Mouse (Mus musculus): ENCODE measurements at regions not wholly inside any gene's neighbourhood (a gene's known extent, or its start where the extent isn't known, plus 50 kb on each side); places are given as distances from the start of the nearest gene placed in this dataset.
A peak's percentile ranks its signal among the peaks of the same experiment; 100 is the strongest.

DNA sequence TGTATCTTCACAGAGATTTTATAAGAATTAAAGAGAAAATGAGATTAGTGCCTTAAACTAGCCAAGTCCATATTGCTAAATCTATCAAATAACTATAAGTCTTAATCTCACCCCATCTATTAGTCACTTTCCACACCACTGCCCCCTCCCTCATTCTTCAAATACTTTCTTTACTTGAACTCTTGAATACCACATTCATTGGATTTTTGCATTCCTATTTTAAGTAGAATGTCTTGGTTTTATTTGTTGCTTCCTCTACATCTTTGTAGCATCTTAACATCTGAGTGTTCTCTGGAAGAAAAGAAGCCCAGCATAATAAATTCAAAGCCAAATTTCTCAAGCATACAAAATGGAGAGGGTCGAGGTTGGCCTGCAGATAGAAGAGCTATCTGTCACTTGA, 200.9 kb upstream of the Thbs1 start:
- H3K9ac ChIP-seq (ENCODE audit: low read depth, low read length), result no peak overlapping the region
- no peaks in the 10 kb centered on the region for H3K4me1 ChIP-seq (ENCODE audit: control insufficient read depth, insufficient read depth, low read length)
- H3K27me3 ChIP-seq (ENCODE audit: control insufficient read depth, insufficient read depth, low read length), result no peaks in the 10 kb centered on the region
- no peaks in the 10 kb centered on the region for H3K36me3 ChIP-seq (ENCODE audit: control insufficient read depth, insufficient read depth, low read length)
- 63% methylated on average over 1 of the region's 1 CpGs for WGBS
- DNase-seq (ENCODE audit: extremely low read depth, low read depth, low spot score), result no peak
- H3K4me3 ChIP-seq (ENCODE audit: insufficient read depth, low read depth, low read length), result no peak overlapping the region
- H3K79me2 ChIP-seq (ENCODE audit: control insufficient read depth, insufficient read depth, low read length), result no peaks in the 10 kb centered on the region
- no peak overlapping the region for H3K27ac ChIP-seq (replicated peaks; ENCODE audit: insufficient read depth, low read depth, low read length)
- no peak for TF ChIP-seq POLR2A (IDR thresholded peaks at IDR 0.05; ENCODE audit: extremely low read depth, insufficient read depth, low read length)
- no peak for TF ChIP-seq CTCF (IDR thresholded peaks at IDR 0.05; ENCODE audit: low read depth, low read length)

DNA sequence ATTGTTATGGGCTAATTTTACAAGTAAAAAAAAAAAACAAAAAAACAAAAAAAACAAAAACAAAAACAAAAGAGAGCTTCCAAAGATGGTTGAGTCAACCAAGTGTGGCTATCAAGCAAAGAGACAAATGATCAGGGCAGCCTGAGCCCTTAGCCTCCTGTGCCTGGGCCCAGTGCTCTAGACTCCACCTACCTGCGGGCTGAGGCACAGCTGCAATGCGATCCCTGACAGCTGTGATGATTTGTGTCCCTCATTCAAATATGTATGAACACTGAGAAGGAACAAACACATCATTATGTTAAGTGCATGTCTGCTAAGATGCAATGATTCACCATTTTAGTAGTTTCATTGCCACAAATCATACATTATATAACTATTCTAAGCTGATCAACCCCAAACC, 199.0 kb upstream of the Thbs1 start:
- WGBS, result 80% methylated on average over 2 of the region's 2 CpGs

GRCm38 (mm10) chr2:117913846-117914245, 197.8 kb upstream of the Thbs1 start:
- WGBS, result 92% methylated on average over 4 of the region's 4 CpGs
- Histone ChIP-seq H3K4me3 (ENCODE audit: insufficient read depth, low read depth, low read length) (no peak overlapping the region), H3K36me3 (ENCODE audit: control insufficient read depth, insufficient read depth, low read length) (no peaks in the 10 kb centered on the region), H3K79me2 (ENCODE audit: control insufficient read depth, insufficient read depth, low read length) (no peaks in the 10 kb centered on the region), H3K4me1 (ENCODE audit: control insufficient read depth, insufficient read depth, low read length) (no peaks in the 10 kb centered on the region), H3K27me3 (ENCODE audit: control insufficient read depth, insufficient read depth, low read length) (no peaks in the 10 kb centered on the region), H3K27ac (replicated peaks; ENCODE audit: insufficient read depth, low read depth, low read length) (no peak overlapping the region), H3K9ac (ENCODE audit: low read depth, low read length) (no peak overlapping the region)
- TF ChIP-seq CTCF (IDR thresholded peaks at IDR 0.05; ENCODE audit: low read depth, low read length), result 0 out of 2 replicates have a peak, but pooled peaks have one; percentile 6
- TF ChIP-seq POLR2A (IDR thresholded peaks at IDR 0.05; ENCODE audit: extremely low read depth, insufficient read depth, low read length), result no peak
- DNase-seq (ENCODE audit: extremely low read depth, low read depth, low spot score), result peak; percentile 9

More for the DNA sequence above, 199.0 kb upstream of the Thbs1 start:
- no peaks in the 10 kb centered on the region for H3K4me1 ChIP-seq (ENCODE audit: control insufficient read depth, insufficient read depth, low read length)
- H3K27me3 ChIP-seq (ENCODE audit: control insufficient read depth, insufficient read depth, low read length), result no peaks in the 10 kb centered on the region
- H3K4me3 ChIP-seq (ENCODE audit: insufficient read depth, low read depth, low read length), result no peak overlapping the region
- H3K36me3 ChIP-seq (ENCODE audit: control insufficient read depth, insufficient read depth, low read length), result no peaks in the 10 kb centered on the region
- H3K27ac ChIP-seq (replicated peaks; ENCODE audit: insufficient read depth, low read depth, low read length), result no peak overlapping the region
- no peaks in the 10 kb centered on the region for H3K79me2 ChIP-seq (ENCODE audit: control insufficient read depth, insufficient read depth, low read length)
- DNase-seq (ENCODE audit: extremely low read depth, low read depth, low spot score), result no peak
- TF ChIP-seq POLR2A (IDR thresholded peaks at IDR 0.05; ENCODE audit: extremely low read depth, insufficient read depth, low read length) (no peak), CTCF (IDR thresholded peaks at IDR 0.05; ENCODE audit: low read depth, low read length) (peak; percentile 29)
- no peak overlapping the region for H3K9ac ChIP-seq (ENCODE audit: low read depth, low read length)

GRCm38 (mm10) chr2:117915821-117916220, 195.9 kb upstream of the Thbs1 start:
- H3K27me3 ChIP-seq (ENCODE audit: control insufficient read depth, insufficient read depth, low read length), result no peaks in the 10 kb centered on the region
- H3K36me3 ChIP-seq (ENCODE audit: control insufficient read depth, insufficient read depth, low read length), result no peaks in the 10 kb centered on the region
- no peak overlapping the region for H3K9ac ChIP-seq (ENCODE audit: low read depth, low read length)
- DNase-seq (ENCODE audit: extremely low read depth, low read depth, low spot score), result no peak
- H3K4me1 ChIP-seq (ENCODE audit: control insufficient read depth, insufficient read depth, low read length), result no peaks in the 10 kb centered on the region
- H3K79me2 ChIP-seq (ENCODE audit: control insufficient read depth, insufficient read depth, low read length), result no peaks in the 10 kb centered on the region
- TF ChIP-seq POLR2A (IDR thresholded peaks at IDR 0.05; ENCODE audit: extremely low read depth, insufficient read depth, low read length) (no peak), CTCF (IDR thresholded peaks at IDR 0.05; ENCODE audit: low read depth, low read length) (no peak)
- 76% methylated on average over 2 of the region's 2 CpGs for WGBS
- H3K27ac ChIP-seq (replicated peaks; ENCODE audit: insufficient read depth, low read depth, low read length), result no peak overlapping the region
- no peak overlapping the region for H3K4me3 ChIP-seq (ENCODE audit: insufficient read depth, low read depth, low read length)

GRCm38 (mm10) chr2:117917181-117917580, 194.5 kb upstream of the Thbs1 start:
- no peak for TF ChIP-seq POLR2A (IDR thresholded peaks at IDR 0.05; ENCODE audit: extremely low read depth, insufficient read depth, low read length)
- TF ChIP-seq CTCF (IDR thresholded peaks at IDR 0.05; ENCODE audit: low read depth, low read length), result no peak
- Histone ChIP-seq H3K4me3 (ENCODE audit: insufficient read depth, low read depth, low read length) (no peak overlapping the region), H3K36me3 (ENCODE audit: control insufficient read depth, insufficient read depth, low read length) (no peaks in the 10 kb centered on the region), H3K27ac (replicated peaks; ENCODE audit: insufficient read depth, low read depth, low read length) (no peak overlapping the region), H3K9ac (ENCODE audit: low read depth, low read length) (no peak overlapping the region), H3K79me2 (ENCODE audit: control insufficient read depth, insufficient read depth, low read length) (no peaks in the 10 kb centered on the region), H3K4me1 (ENCODE audit: control insufficient read depth, insufficient read depth, low read length) (no peaks in the 10 kb centered on the region), H3K27me3 (ENCODE audit: control insufficient read depth, insufficient read depth, low read length) (no peaks in the 10 kb centered on the region)
- 77% methylated on average over 3 of the region's 3 CpGs for WGBS
- DNase-seq (ENCODE audit: extremely low read depth, low read depth, low spot score), result no peak

- no peaks in the 10 kb centered on the region for H3K4me1 ChIP-seq (ENCODE audit: control insufficient read depth, insufficient read depth, low read length)
- no peaks in the 10 kb centered on the region for H3K27me3 ChIP-seq (ENCODE audit: control insufficient read depth, insufficient read depth, low read length)
- no peak overlapping the region for H3K27ac ChIP-seq (replicated peaks; ENCODE audit: insufficient read depth, low read depth, low read length)
- H3K79me2 ChIP-seq (ENCODE audit: control insufficient read depth, insufficient read depth, low read length), result no peaks in the 10 kb centered on the region
- no peak overlapping the region for H3K9ac ChIP-seq (ENCODE audit: low read depth, low read length)
- 73% methylated on average over 5 of the region's 5 CpGs for WGBS
- DNase-seq (ENCODE audit: extremely low read depth, low read depth, low spot score), result no peak
- H3K36me3 ChIP-seq (ENCODE audit: control insufficient read depth, insufficient read depth, low read length), result no peaks in the 10 kb centered on the region
- no peak overlapping the region for H3K4me3 ChIP-seq (ENCODE audit: insufficient read depth, low read depth, low read length)
- no peak for TF ChIP-seq CTCF (IDR thresholded peaks at IDR 0.05; ENCODE audit: low read depth, low read length)
- no peak for TF ChIP-seq POLR2A (IDR thresholded peaks at IDR 0.05; ENCODE audit: extremely low read depth, insufficient read depth, low read length)
These were observed 186.8 kb upstream of the Thbs1 start for GRCm38 (mm10) chr2:117924877-117925276.

Data from liver, adult 2 months (tissue).